Mouse (Mus musculus): Measurements from ENCODE around the gene Ctnnd2. TPM values are rescaled to one million over a fixed set of nuclear protein-coding genes. Genes with fewer than 3 reads are reported as not detected.

The Ctnnd2 gene
- polyA plus RNA-seq, 1 experiment, result 0.28 TPM

DNA sequence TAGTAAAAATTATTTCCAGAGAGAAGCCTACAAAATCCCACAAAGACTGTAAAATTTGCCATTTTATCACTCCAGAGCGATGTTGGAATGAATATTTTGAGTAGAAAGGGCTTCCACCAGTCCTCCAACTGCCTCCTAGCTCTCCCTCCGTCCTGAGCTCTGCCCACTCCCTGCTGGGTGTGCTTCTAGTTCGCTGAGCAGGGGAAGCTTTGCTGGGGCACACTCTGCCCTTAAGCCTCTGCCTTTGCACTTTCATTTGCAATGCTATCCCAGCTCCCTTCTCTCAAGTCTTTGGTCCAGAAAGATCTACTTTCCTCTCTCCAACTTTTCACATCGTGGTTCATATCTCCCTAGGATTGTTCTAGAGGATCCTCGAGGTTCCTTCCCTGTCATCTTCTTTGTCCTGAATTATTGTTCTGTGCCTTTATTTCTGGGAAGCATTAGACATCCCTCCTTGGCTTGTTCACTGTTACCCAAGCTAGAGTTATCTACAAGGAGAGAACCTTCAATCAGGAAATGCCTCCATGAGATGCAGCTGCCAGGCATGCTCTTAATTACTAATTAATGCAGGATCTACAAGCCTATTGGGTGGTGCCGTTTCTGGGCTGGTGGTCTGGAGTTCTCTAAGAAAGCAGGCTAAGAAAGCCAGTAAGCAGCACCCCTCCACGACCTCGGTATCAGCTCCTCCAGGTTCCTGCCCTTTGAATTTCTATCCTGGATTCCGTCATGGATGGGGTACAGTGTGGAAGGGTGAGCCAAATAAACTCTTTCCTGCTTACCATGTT, 288.1 kb downstream of the Ctnnd2 start:
- no peak overlapping the region for H3K27ac ChIP-seq (ENCODE audit: insufficient read depth, low read depth, low read length)
- H3K36me3 ChIP-seq (ENCODE audit: control insufficient read depth, insufficient read depth, low read length), result no peaks in the 10 kb centered on the region
- 53% methylated on average over 9 of the region's 9 CpGs for WGBS
- no peak overlapping the region for H3K4me3 ChIP-seq (ENCODE audit: insufficient read depth, low read depth, low read length)
- no peaks in the 10 kb centered on the region for H3K27me3 ChIP-seq (replicated peaks; ENCODE audit: control insufficient read depth, insufficient read depth, low read length)
- no peak for DNase-seq
- no peak for TF ChIP-seq CTCF (conservative IDR thresholded peaks at IDR 0.05; ENCODE audit: insufficient read depth, insufficient read length, low read depth, low read length)
- TF ChIP-seq POLR2A (IDR thresholded peaks at IDR 0.05; ENCODE audit: low read depth, low read length), result no peak
- H3K4me1 ChIP-seq (ENCODE audit: control insufficient read depth, insufficient read depth, low read length), result no peaks in the 10 kb centered on the region

DNA sequence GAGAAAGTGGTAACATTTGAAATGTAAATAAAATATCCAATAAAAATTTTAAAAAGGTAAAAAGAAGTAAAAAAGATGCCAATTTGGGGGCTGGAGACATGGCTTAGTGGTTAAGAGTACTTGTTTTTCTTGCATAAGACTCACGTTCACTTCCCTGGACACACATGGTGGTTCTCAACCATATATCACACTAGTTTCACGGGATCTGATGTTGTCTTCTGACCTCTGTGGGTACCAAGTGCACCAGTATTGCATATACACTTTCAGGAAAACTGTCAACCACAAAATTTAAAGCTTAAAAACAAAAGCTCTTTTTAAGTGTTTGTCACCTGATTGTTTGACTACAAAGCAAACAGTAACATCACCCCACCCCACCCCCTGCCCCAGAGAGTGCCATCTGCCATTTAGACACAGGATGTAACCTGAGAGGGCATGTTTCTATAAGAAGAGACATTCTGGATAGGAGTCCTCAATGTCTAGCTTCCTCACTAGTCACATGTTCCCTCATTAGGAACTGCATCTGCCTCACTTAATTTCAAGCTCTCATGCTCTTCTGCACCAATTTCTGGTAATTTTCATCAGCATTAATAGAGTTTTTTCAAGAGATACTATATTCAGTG, 290.5 kb downstream of the Ctnnd2 start:
- no peak for DNase-seq
- 32% methylated on average over 2 of the region's 2 CpGs for WGBS
- no peak overlapping the region for H3K27ac ChIP-seq (ENCODE audit: insufficient read depth, low read depth, low read length)
- no peaks in the 10 kb centered on the region for H3K27me3 ChIP-seq (replicated peaks; ENCODE audit: control insufficient read depth, insufficient read depth, low read length)
- H3K4me3 ChIP-seq (ENCODE audit: insufficient read depth, low read depth, low read length), result no peak overlapping the region
- no peaks in the 10 kb centered on the region for H3K36me3 ChIP-seq (ENCODE audit: control insufficient read depth, insufficient read depth, low read length)
- no peaks in the 10 kb centered on the region for H3K4me1 ChIP-seq (ENCODE audit: control insufficient read depth, insufficient read depth, low read length)
- no peak for TF ChIP-seq CTCF (conservative IDR thresholded peaks at IDR 0.05; ENCODE audit: insufficient read depth, insufficient read length, low read depth, low read length)
- TF ChIP-seq POLR2A (IDR thresholded peaks at IDR 0.05; ENCODE audit: low read depth, low read length), result no peak

DNA sequence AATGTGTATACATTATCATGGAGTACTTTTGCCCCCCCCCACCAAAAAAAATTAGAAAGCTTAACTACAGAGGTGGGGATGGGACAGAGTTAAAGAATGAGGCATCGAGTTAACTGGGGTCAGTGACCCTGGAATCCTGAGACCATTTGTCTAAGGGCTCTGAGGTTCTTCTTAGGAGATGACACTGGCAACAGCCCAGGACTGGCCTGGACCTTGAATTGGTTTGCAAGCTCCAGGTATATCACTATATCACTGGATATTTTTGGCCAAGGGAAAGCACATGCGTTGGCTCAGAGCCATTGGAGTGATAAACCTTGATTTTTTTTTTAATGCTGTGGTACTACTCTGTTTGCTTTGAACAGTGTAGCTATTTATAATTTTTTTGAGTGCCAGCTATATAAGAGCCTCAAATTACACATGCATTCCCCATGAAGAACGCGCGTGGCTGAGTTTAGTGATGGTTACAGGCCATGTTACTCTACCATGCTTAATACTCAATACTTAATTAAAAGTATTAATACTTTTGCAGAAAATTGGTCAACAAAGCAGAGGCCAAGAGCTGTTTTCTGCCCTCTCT, 291.2 kb downstream of the Ctnnd2 start:
- TF ChIP-seq CTCF (conservative IDR thresholded peaks at IDR 0.05; ENCODE audit: insufficient read depth, insufficient read length, low read depth, low read length) (no peak), POLR2A (IDR thresholded peaks at IDR 0.05; ENCODE audit: low read depth, low read length) (no peak)
- H3K27ac ChIP-seq (ENCODE audit: insufficient read depth, low read depth, low read length), result no peak overlapping the region
- no peaks in the 10 kb centered on the region for H3K36me3 ChIP-seq (ENCODE audit: control insufficient read depth, insufficient read depth, low read length)
- WGBS, result 67% methylated on average over 5 of the region's 5 CpGs
- no peak overlapping the region for H3K4me3 ChIP-seq (ENCODE audit: insufficient read depth, low read depth, low read length)
- H3K27me3 ChIP-seq (replicated peaks; ENCODE audit: control insufficient read depth, insufficient read depth, low read length), result no peaks in the 10 kb centered on the region
- H3K4me1 ChIP-seq (ENCODE audit: control insufficient read depth, insufficient read depth, low read length), result no peaks in the 10 kb centered on the region
- no peak for DNase-seq

DNA sequence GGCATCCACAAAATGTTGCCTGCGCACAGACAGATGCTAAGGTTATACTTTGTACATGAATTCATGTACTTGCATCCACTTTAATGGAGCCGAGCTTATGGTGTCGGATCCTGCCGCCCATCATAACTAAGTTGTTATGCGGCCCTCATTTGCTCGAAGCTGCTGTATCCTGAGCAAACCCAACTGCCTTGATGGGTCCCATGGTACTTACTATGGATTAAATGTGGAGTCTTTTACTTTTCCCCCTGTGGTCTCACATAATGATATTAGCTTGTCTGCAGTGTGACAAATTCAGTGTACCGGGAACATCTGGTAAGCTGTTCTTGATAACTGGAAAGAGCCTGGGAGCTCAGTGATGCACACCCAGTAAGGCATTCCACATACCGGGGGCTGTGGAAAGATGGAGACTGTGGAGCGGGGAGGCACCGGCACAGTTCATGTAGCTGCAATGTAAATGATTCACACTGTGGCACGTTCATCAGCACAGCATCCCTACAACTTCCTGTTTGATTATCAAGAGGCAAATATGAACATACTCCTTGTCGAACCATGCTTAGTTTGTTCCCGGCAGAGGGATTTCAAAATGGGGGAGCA, 294.7 kb downstream of the Ctnnd2 start:
- H3K4me3 ChIP-seq (ENCODE audit: insufficient read depth, low read depth, low read length), result no peak overlapping the region
- no peak overlapping the region for H3K27ac ChIP-seq (ENCODE audit: insufficient read depth, low read depth, low read length)
- WGBS, result 82% methylated on average over 13 of the region's 13 CpGs
- no peaks in the 10 kb centered on the region for H3K27me3 ChIP-seq (replicated peaks; ENCODE audit: control insufficient read depth, insufficient read depth, low read length)
- no peaks in the 10 kb centered on the region for H3K36me3 ChIP-seq (ENCODE audit: control insufficient read depth, insufficient read depth, low read length)
- TF ChIP-seq POLR2A (IDR thresholded peaks at IDR 0.05; ENCODE audit: low read depth, low read length), result no peak
- no peak for DNase-seq
- H3K4me1 ChIP-seq (ENCODE audit: control insufficient read depth, insufficient read depth, low read length), result no peaks in the 10 kb centered on the region

DNA sequence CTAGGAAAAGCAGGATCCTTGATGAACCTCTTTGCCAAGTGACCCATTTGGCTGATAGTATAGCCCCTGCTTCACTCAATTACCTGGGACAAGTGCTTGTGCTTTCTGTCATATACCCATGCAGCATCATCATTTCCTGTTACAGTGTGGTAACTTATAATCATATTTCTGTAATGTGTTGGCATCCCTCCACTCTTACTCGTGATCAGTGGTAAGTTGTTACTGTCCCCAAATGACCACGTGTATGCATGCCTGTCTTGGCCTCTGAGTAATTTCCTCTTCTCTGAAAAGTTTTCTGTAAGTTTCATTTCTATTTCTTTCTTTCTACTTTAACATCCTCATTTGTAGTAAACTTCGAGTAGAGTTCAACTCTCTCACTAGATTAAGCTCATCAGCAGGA, 296.4 kb downstream of the Ctnnd2 start:
- 72% methylated on average over 3 of the region's 3 CpGs for WGBS
- Histone ChIP-seq H3K27ac (ENCODE audit: insufficient read depth, low read depth, low read length) (no peak overlapping the region), H3K4me1 (ENCODE audit: control insufficient read depth, insufficient read depth, low read length) (no peaks in the 10 kb centered on the region), H3K36me3 (ENCODE audit: control insufficient read depth, insufficient read depth, low read length) (no peaks in the 10 kb centered on the region), H3K4me3 (ENCODE audit: insufficient read depth, low read depth, low read length) (no peak overlapping the region), H3K27me3 (replicated peaks; ENCODE audit: control insufficient read depth, insufficient read depth, low read length) (no peaks in the 10 kb centered on the region)
- no peak for TF ChIP-seq POLR2A (IDR thresholded peaks at IDR 0.05; ENCODE audit: low read depth, low read length)
- TF ChIP-seq CTCF (conservative IDR thresholded peaks at IDR 0.05; ENCODE audit: insufficient read depth, insufficient read length, low read depth, low read length), result no peak
- DNase-seq, result no peak

GRCm38 (mm10) chr15:30471280-30471966, 299.0 kb downstream of the Ctnnd2 start:
- H3K4me1 ChIP-seq (ENCODE audit: control insufficient read depth, insufficient read depth, low read length), result no peaks in the 10 kb centered on the region
- H3K36me3 ChIP-seq (ENCODE audit: control insufficient read depth, insufficient read depth, low read length), result no peaks in the 10 kb centered on the region
- no peak for DNase-seq
- no peaks in the 10 kb centered on the region for H3K27me3 ChIP-seq (replicated peaks; ENCODE audit: control insufficient read depth, insufficient read depth, low read length)
- H3K4me3 ChIP-seq (ENCODE audit: insufficient read depth, low read depth, low read length), result no peak overlapping the region
- no peak overlapping the region for H3K27ac ChIP-seq (ENCODE audit: insufficient read depth, low read depth, low read length)
- WGBS, result 75% methylated on average over 6 of the region's 6 CpGs
- TF ChIP-seq POLR2A (IDR thresholded peaks at IDR 0.05; ENCODE audit: low read depth, low read length) (no peak), CTCF (conservative IDR thresholded peaks at IDR 0.05; ENCODE audit: insufficient read depth, insufficient read length, low read depth, low read length) (no peak)
